Mouse (Mus musculus) embryonic fibroblast, embryonic 13.5 days (primary cell): ENCODE measurements around the gene Arhgap9. TPM values are rescaled to one million over a fixed set of nuclear protein-coding genes. Genes with fewer than 3 reads are reported as not detected.

Experiments used
- H3K27ac ChIP-seq: 2 replicates; pipeline ENCODE4 v1.5.1; 2012; ENCODE audit warnings: low read length, control low read depth, inconsistent platforms; ENCODE audit not compliant: insufficient read depth
- H3K4me1 ChIP-seq: 2 replicates; pipeline ENCODE4 v1.6.1; 2011; ENCODE audit warnings: low read length; ENCODE audit not compliant: control insufficient read depth, insufficient read depth
- H3K4me3 ChIP-seq: 2 replicates; pipeline ENCODE4 v1.5.1; 2011; ENCODE audit warnings: mild to moderate bottlenecking, control low read depth, low read length; ENCODE audit not compliant: insufficient read depth
- CTCF ChIP-seq: IDR thresholded peaks from 2 replicates; pipeline ENCODE4 v1.5.1; 2011; ENCODE audit warnings: mild to moderate bottlenecking, control low read depth, low read length, moderate library complexity, borderline replicate concordance; ENCODE audit not compliant: insufficient read depth
- POLR2A ChIP-seq: IDR thresholded peaks from 2 replicates; pipeline ENCODE4 v1.6.1; 2011; ENCODE audit warnings: low read depth, mild to moderate bottlenecking, control low read depth, low read length, moderate library complexity
- polyA plus RNA-seq: library from polyadenylated mRNA; stranded (reverse); fragments of >200 nt; gene quantifications from 2 replicates; pipeline ENCODE4 v1.2.4, GENCODE M21; 2011; ENCODE audit warnings: low read depth; ENCODE audit not compliant: missing spikeins, insufficient read length

Arhgap9 gene
- polyA plus RNA-seq, 1 experiment, result 0.18 TPM

- Histone ChIP-seq H3K27ac (no peak overlapping the region), H3K4me3 (no peak overlapping the region), H3K4me1 (no peaks in the 10 kb centered on the region)
- TF ChIP-seq POLR2A, result no peak
- no peak for TF ChIP-seq CTCF
Observed at GRCm38 (mm10) chr10:127355336-127355735, 33.6 kb downstream of the Arhgap9 start.

GRCm38 (mm10) chr10:127360714-127361113 is 39.0 kb downstream of the Arhgap9 start:
- TF ChIP-seq CTCF (no peak), POLR2A (no peak)

GRCm38 (mm10) chr10:127367116-127367515 is 45.4 kb downstream of the Arhgap9 start:
- Histone ChIP-seq H3K4me3 (no peak overlapping the region), H3K27ac (no peak overlapping the region), H3K4me1 (no peaks in the 10 kb centered on the region)
- TF ChIP-seq POLR2A, result no peak
- TF ChIP-seq CTCF, result no peak

More at GRCm38 (mm10) chr10:127360714-127361113, 39.0 kb downstream of the Arhgap9 start:
- Histone ChIP-seq H3K27ac (no peak overlapping the region), H3K4me3 (no peak overlapping the region), H3K4me1 (no peaks in the 10 kb centered on the region)

- no peak for TF ChIP-seq POLR2A
- no peak overlapping the region for H3K4me3 ChIP-seq
Observed at GRCm38 (mm10) chr10:127368273-127368672, 46.5 kb downstream of the Arhgap9 start.

GRCm38 (mm10) chr10:127369834-127370820 is 48.4 kb downstream of the Arhgap9 start, which contains the start of gene Inhbc:
Gene Inhbc, minus strand, starts transcription at chr10:127370431.
- Histone ChIP-seq H3K4me1 (no peaks in the 10 kb centered on the region), H3K27ac (no peak within 1 kb of the TSS), H3K4me3 (no peak within 1 kb of the TSS)
- TF ChIP-seq POLR2A (no peak), CTCF (no peak)

More at GRCm38 (mm10) chr10:127368273-127368672, 46.5 kb downstream of the Arhgap9 start:
- no peak overlapping the region for H3K27ac ChIP-seq
- H3K4me1 ChIP-seq, result no peaks in the 10 kb centered on the region

- Histone ChIP-seq H3K27ac (no peak overlapping the region), H3K4me1 (no peaks in the 10 kb centered on the region), H3K4me3 (no peak overlapping the region)
- TF ChIP-seq CTCF, result no peak
- TF ChIP-seq POLR2A, result no peak
Observed at GRCm38 (mm10) chr10:127371023-127371422, 49.3 kb downstream of the Arhgap9 start.

GRCm38 (mm10) chr10:127377700-127378099 is 55.9 kb downstream of the Arhgap9 start:
- Histone ChIP-seq H3K27ac (no peak overlapping the region), H3K4me1 (no peaks in the 10 kb centered on the region), H3K4me3 (no peak overlapping the region)
- TF ChIP-seq POLR2A (no peak), CTCF (no peak)

Other genes starting within 250 kb of the Arhgap9 start
- 0.08 and 0.21 TPM in 2 replicates for gene Agap2, start 246.7 kb upstream of the Arhgap9 start, polyA plus RNA-seq
- gene Os9, start 200.8 kb upstream of the Arhgap9 start, polyA plus RNA-seq, result 84.1 and 87.6 TPM in 2 replicates
- gene B4galnt1, start 156.7 kb upstream of the Arhgap9 start, polyA plus RNA-seq, result 28.3 and 39.3 TPM in 2 replicates
- gene Slc26a10, start 141.3 kb upstream of the Arhgap9 start, polyA plus RNA-seq, result 2.2 and 2.8 TPM in 2 replicates
- 187 TPM in 2 replicates for gene Arhgef25, start 131.9 kb upstream of the Arhgap9 start, polyA plus RNA-seq
- 62.3 and 82.0 TPM in 2 replicates for gene Dtx3, start 126.2 kb upstream of the Arhgap9 start, polyA plus RNA-seq
- 24.3 and 25.2 TPM in 2 replicates for gene Pip4k2c, start 110.4 kb upstream of the Arhgap9 start, polyA plus RNA-seq
- 0.80 and 1.6 TPM in 2 replicates for gene Kif5a, start 58.6 kb upstream of the Arhgap9 start, polyA plus RNA-seq
- 149 and 162 TPM in 2 replicates for gene Dctn2, start 55.6 kb upstream of the Arhgap9 start, polyA plus RNA-seq
- gene Mbd6, start 32.9 kb upstream of the Arhgap9 start, polyA plus RNA-seq, result 26.4 and 27.2 TPM in 2 replicates
- 105 and 110 TPM in 2 replicates for gene Mars, start 10.2 kb upstream of the Arhgap9 start, polyA plus RNA-seq
- 0.43 and 0.84 TPM in 2 replicates for gene Gli1, start 20.0 kb downstream of the Arhgap9 start, polyA plus RNA-seq
- gene Inhbe, start 32.4 kb downstream of the Arhgap9 start, polyA plus RNA-seq, result not detected in 2 replicates
- not detected in 2 replicates for gene Inhbc, start 48.5 kb downstream of the Arhgap9 start, polyA plus RNA-seq
- gene R3hdm2, start 58.4 kb downstream of the Arhgap9 start, polyA plus RNA-seq, result 99.2 and 118 TPM in 2 replicates
- 3.9 TPM in 2 replicates for gene Stac3, start 179.7 kb downstream of the Arhgap9 start, polyA plus RNA-seq
- 1.4 and 3.4 TPM in 2 replicates for gene Ndufa4l2, start 193.0 kb downstream of the Arhgap9 start, polyA plus RNA-seq
- gene Shmt2, start 200.5 kb downstream of the Arhgap9 start, polyA plus RNA-seq, result 147 and 169 TPM in 2 replicates
- 1.1 and 1.8 TPM in 2 replicates for gene Nxph4, start 212.6 kb downstream of the Arhgap9 start, polyA plus RNA-seq